Mouse (Mus musculus): Measurements from ENCODE around the gene Myo16.

DNA sequence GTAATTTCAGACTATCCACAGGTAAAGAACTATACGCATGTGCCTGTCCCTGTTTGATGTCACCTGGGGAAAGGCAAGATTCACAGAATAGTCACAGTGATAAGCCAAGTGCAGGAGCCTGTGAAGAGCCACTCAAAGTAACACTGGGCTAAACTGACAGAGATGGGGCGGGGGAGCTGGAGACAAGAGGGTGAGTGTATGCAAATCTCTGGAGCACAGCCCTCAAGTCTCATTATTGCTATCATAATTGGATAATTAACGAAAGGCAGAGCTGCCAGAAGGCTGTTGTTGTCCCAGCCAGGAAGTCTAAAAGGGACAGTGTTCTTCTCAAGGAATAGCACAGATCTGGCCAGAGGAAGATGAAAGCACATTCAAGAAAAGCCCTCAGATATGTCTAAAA lies 490.8 kb downstream of the Myo16 start:
- no peak for TF ChIP-seq MAX (IDR thresholded peaks at IDR 0.05; ENCODE audit: low read length)
- TF ChIP-seq CTCF (IDR thresholded peaks at IDR 0.05 in 2 of 3, conservative IDR thresholded peaks at IDR 0.05 in 1 of 3; ENCODE audit: control insufficient read depth in 1 of 3, insufficient read depth in 1 of 3, low read depth in 2 of 3, low read length in 3 of 3, poor library complexity in 1 of 3, severe bottlenecking in 1 of 3): no peak
- no peak for TF ChIP-seq SMC3 (IDR thresholded peaks at IDR 0.05; ENCODE audit: low read depth, low read length)
- TF ChIP-seq POLR2A (IDR thresholded peaks at IDR 0.05; ENCODE audit: control insufficient read depth in 1 of 2, insufficient read depth in 1 of 2, low read depth in 1 of 2, low read length in 2 of 2, poor library complexity in 1 of 2): no peak
